Mouse (Mus musculus): ENCODE measurements around the gene Magi1. TPM values are rescaled to one million over a fixed set of nuclear protein-coding genes. Genes with fewer than 3 reads are reported as not detected.

The Magi1 gene
- polyA plus RNA-seq, 1 experiment from 2014 or later = 29.9 TPM

GRCm38 (mm10) chr6:93902239-93902638 lies 381.5 kb downstream of the Magi1 start:
- H3K4me1 ChIP-seq = no peaks in the 10 kb centered on the region
- H3K4me2 ChIP-seq = no peak overlapping the region
- no peak overlapping the region for H3K4me3 ChIP-seq (replicated peaks)
- no peaks in the 10 kb centered on the region for H3K27me3 ChIP-seq (replicated peaks)
- H3K36me3 ChIP-seq = no peaks in the 10 kb centered on the region
- no peak for ATAC-seq (ENCODE audit: low FRiP score)
- no peak overlapping the region for H3K9ac ChIP-seq (replicated peaks)
- 81% methylated on average over 2 of the region's 2 CpGs for WGBS
- H3K27ac ChIP-seq (replicated peaks) = no peak overlapping the region
- no peaks in the 10 kb centered on the region for H3K9me3 ChIP-seq (replicated peaks)

DNA sequence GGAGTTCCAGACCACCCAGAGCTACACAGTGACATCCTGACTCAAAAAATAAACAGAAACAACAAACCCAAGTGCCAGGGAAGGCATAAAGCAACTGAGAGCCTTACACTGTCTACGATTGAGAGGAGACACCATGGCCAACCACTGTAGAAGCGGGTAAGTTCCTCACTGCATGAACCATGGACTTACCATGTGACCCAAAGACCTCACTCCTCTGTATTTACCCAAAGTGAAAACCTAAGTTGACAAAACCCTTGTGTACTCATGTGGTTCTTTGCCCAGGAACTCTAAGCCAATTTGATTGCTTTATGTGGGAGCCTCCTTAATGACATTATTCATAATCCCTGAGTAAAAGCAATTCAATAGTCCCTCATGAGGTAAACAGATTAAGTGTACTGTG lies 382.3 kb downstream of the Magi1 start:
- H3K4me2 ChIP-seq = no peak overlapping the region
- H3K27me3 ChIP-seq (replicated peaks) = no peaks in the 10 kb centered on the region
- ATAC-seq (ENCODE audit: low FRiP score) = no peak
- H3K27ac ChIP-seq (replicated peaks) = no peak overlapping the region
- H3K4me3 ChIP-seq (replicated peaks) = no peak overlapping the region
- 98% methylated on average over 2 of the region's 2 CpGs for WGBS
- no peak overlapping the region for H3K9ac ChIP-seq (replicated peaks)
- H3K36me3 ChIP-seq = no peaks in the 10 kb centered on the region
- no peaks in the 10 kb centered on the region for H3K4me1 ChIP-seq
- no peaks in the 10 kb centered on the region for H3K9me3 ChIP-seq (replicated peaks)

GRCm38 (mm10) chr6:93897512-93897911 lies 386.2 kb downstream of the Magi1 start:
- Histone ChIP-seq H3K27ac (replicated peaks) (no peak overlapping the region), H3K4me3 (replicated peaks) (no peak overlapping the region), H3K9me3 (replicated peaks) (no peaks in the 10 kb centered on the region), H3K4me1 (0 out of 2 replicates have a peak, but pooled peaks cover 3% of the 10 kb centered on the region), H3K4me2 (no peak overlapping the region), H3K27me3 (replicated peaks) (no peaks in the 10 kb centered on the region), H3K36me3 (no peaks in the 10 kb centered on the region), H3K9ac (replicated peaks) (no peak overlapping the region)
- no peak for ATAC-seq (ENCODE audit: low FRiP score)
- WGBS = 75% methylated on average over 2 of the region's 2 CpGs

- Histone ChIP-seq H3K27ac (replicated peaks) (no peak overlapping the region), H3K4me2 (no peak overlapping the region), H3K9ac (replicated peaks) (no peak overlapping the region), H3K27me3 (replicated peaks) (no peaks in the 10 kb centered on the region), H3K36me3 (no peaks in the 10 kb centered on the region), H3K4me3 (replicated peaks) (no peak overlapping the region), H3K9me3 (replicated peaks) (no peaks in the 10 kb centered on the region), H3K4me1 (0 out of 2 replicates have a peak, but pooled peaks cover 3% of the 10 kb centered on the region)
- 74% methylated on average over 2 of the region's 2 CpGs for WGBS
- no peak for ATAC-seq (ENCODE audit: low FRiP score)
These were observed 388.0 kb downstream of the Magi1 start for GRCm38 (mm10) chr6:93895721-93896120.

GRCm38 (mm10) chr6:93893956-93894355 lies 389.8 kb downstream of the Magi1 start:
- 82% methylated on average over 7 of the region's 7 CpGs for WGBS
- no peak for ATAC-seq (ENCODE audit: low FRiP score)

GRCm38 (mm10) chr6:93892922-93893321 lies 390.8 kb downstream of the Magi1 start:
- no peak overlapping the region for H3K27ac ChIP-seq (replicated peaks)
- no peak overlapping the region for H3K4me3 ChIP-seq (replicated peaks)
- ATAC-seq (ENCODE audit: low FRiP score) = no peak
- H3K4me2 ChIP-seq = no peak overlapping the region
- H3K9me3 ChIP-seq (replicated peaks) = no peaks in the 10 kb centered on the region
- no peaks in the 10 kb centered on the region for H3K36me3 ChIP-seq
- H3K27me3 ChIP-seq (replicated peaks) = no peaks in the 10 kb centered on the region
- peaks cover 12% of the 10 kb centered on the region; the same call in 1 of the 2 replicates for H3K4me1 ChIP-seq
- WGBS = 31% methylated on average over 5 of the region's 5 CpGs
- no peak overlapping the region for H3K9ac ChIP-seq (replicated peaks)

More at GRCm38 (mm10) chr6:93893956-93894355, 389.8 kb downstream of the Magi1 start:
- H3K4me1 ChIP-seq = peaks cover 12% of the 10 kb centered on the region; the same call in 1 of the 2 replicates
- no peak overlapping the region for H3K4me2 ChIP-seq
- no peak overlapping the region for H3K9ac ChIP-seq (replicated peaks)
- no peaks in the 10 kb centered on the region for H3K27me3 ChIP-seq (replicated peaks)
- no peak overlapping the region for H3K4me3 ChIP-seq (replicated peaks)
- H3K9me3 ChIP-seq (replicated peaks) = no peaks in the 10 kb centered on the region
- H3K36me3 ChIP-seq = no peaks in the 10 kb centered on the region
- H3K27ac ChIP-seq (replicated peaks) = no peak overlapping the region

DNA sequence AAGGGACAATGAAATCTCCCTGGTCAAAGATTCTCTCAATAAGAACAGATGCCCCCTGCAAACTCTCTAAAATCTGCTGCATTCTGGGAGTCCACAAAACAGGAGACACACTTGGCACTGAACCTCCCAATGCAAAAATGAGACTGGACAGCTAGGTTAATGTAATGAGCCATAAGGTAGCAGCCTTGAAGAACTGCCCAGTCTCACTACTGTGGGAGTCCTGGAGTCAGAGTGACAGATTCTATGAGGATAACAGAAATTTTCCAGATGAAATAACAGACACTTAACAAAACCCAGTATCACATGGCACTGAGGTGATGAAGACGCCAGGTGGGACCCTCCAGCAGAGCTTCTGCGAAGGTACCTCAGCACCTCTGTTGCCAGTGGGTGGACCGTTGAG lies 393.7 kb downstream of the Magi1 start:
- Histone ChIP-seq H3K4me3 (replicated peaks) (no peak overlapping the region), H3K9me3 (replicated peaks) (no peaks in the 10 kb centered on the region), H3K27ac (replicated peaks) (no peak overlapping the region), H3K4me1 (peaks cover 12% of the 10 kb centered on the region; the same call in 1 of the 2 replicates), H3K4me2 (no peak overlapping the region), H3K27me3 (replicated peaks) (no peaks in the 10 kb centered on the region), H3K9ac (replicated peaks) (no peak overlapping the region), H3K36me3 (no peaks in the 10 kb centered on the region)
- no peak for ATAC-seq (ENCODE audit: low FRiP score)
- WGBS = 91% methylated on average over 3 of the region's 3 CpGs

DNA sequence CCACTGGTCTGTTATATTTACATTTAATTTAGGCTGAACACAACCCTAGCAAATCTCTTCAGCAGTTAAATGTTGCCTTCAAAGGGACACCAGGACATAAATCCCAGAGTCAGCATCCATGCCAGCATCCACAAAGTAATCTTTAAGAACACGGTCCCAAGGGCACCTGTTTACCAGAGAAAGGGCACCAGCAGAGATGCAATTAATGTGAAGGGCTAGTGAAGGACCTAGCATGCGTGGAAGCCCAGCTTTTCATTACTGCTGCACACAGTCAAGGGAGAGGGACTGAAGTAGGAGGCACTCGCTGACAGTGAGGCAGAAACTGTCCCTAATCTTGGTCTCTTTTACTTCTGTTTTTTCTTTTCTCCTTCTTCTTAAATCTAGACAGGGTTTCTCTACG lies 406.4 kb downstream of the Magi1 start:
- H3K4me1 ChIP-seq = peaks cover 21% of the 10 kb centered on the region
- H3K27ac ChIP-seq (replicated peaks) = no peak overlapping the region
- ATAC-seq (ENCODE audit: low FRiP score) = 0 out of 2 replicates have a peak, but pooled peaks have one; percentile 25
- H3K27me3 ChIP-seq (replicated peaks) = no peaks in the 10 kb centered on the region
- H3K36me3 ChIP-seq = no peaks in the 10 kb centered on the region
- H3K9ac ChIP-seq (replicated peaks) = no peak overlapping the region
- no peak overlapping the region for H3K4me2 ChIP-seq
- 30% methylated on average over 4 of the region's 4 CpGs for WGBS
- H3K9me3 ChIP-seq (replicated peaks) = no peaks in the 10 kb centered on the region
- H3K4me3 ChIP-seq (replicated peaks) = no peak overlapping the region

GRCm38 (mm10) chr6:93874936-93875335 lies 408.8 kb downstream of the Magi1 start:
- Histone ChIP-seq H3K27ac (replicated peaks) (no peak overlapping the region), H3K9me3 (replicated peaks) (no peaks in the 10 kb centered on the region), H3K4me3 (replicated peaks) (no peak overlapping the region), H3K4me1 (peaks cover 21% of the 10 kb centered on the region), H3K27me3 (replicated peaks) (no peaks in the 10 kb centered on the region), H3K4me2 (no peak overlapping the region), H3K9ac (replicated peaks) (no peak overlapping the region), H3K36me3 (no peaks in the 10 kb centered on the region)
- no peak; the same call in 1 of the 2 replicates for ATAC-seq (ENCODE audit: low FRiP score)
- WGBS = 40% methylated on average over 2 of the region's 2 CpGs

DNA sequence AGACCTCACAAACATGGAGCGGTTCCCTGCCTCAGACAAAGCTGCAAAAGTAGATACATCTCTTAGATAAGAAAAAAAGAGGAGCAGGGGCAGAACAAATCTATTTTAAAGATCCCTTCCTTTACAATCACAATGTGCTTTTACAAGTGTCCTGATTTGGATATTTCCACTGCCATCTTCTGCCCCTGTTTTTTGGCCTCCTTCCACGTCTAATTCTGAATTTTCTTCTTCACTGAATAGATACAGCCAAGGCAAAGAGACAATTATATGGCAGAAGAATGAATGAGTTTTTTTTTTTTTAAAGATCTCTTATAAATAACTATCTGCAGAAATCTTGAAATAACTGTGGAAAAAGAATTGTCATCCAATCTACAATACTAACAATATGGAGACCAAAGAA lies 409.3 kb downstream of the Magi1 start:
- no peaks in the 10 kb centered on the region for H3K27me3 ChIP-seq (replicated peaks)
- no peak for ATAC-seq (ENCODE audit: low FRiP score)
- H3K9me3 ChIP-seq (replicated peaks) = no peaks in the 10 kb centered on the region
- H3K9ac ChIP-seq (replicated peaks) = no peak overlapping the region
- peaks cover 21% of the 10 kb centered on the region for H3K4me1 ChIP-seq
- H3K36me3 ChIP-seq = no peaks in the 10 kb centered on the region
- H3K4me2 ChIP-seq = no peak overlapping the region
- no peak overlapping the region for H3K4me3 ChIP-seq (replicated peaks)
- H3K27ac ChIP-seq (replicated peaks) = peak overlapping the region; percentile 18; the same call in 1 of the 2 replicates
- 66% methylated on average over 2 of the region's 2 CpGs for WGBS

DNA sequence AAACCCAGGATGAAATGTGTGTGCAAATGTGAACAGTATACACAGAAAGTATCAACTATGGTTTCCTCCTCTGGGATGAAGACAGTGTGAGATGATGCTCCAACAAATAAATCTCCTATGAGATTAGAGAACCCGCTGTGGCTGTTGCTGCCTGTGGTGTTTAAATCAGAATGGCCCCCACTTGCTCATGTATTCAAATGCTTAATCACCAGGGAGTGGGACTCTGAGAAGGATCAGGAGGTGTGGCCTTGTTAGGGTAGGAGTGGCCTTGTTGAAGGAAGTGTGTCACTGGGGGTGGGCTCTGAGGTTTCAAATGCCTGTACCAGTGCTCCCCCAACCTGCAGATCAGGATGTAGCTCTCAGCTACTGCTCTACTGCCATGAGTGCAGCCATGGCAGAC lies 410.2 kb downstream of the Magi1 start:
- no peaks in the 10 kb centered on the region for H3K36me3 ChIP-seq
- no peaks in the 10 kb centered on the region for H3K27me3 ChIP-seq (replicated peaks)
- peaks cover 21% of the 10 kb centered on the region for H3K4me1 ChIP-seq
- no peak overlapping the region for H3K9ac ChIP-seq (replicated peaks)
- 45% methylated on average over 1 of the region's 1 CpGs for WGBS
- no peak overlapping the region for H3K4me3 ChIP-seq (replicated peaks)
- H3K27ac ChIP-seq (replicated peaks) = no peak overlapping the region
- H3K9me3 ChIP-seq (replicated peaks) = no peaks in the 10 kb centered on the region
- no peak overlapping the region for H3K4me2 ChIP-seq
- no peak for ATAC-seq (ENCODE audit: low FRiP score)

- no peaks in the 10 kb centered on the region for H3K9me3 ChIP-seq (replicated peaks)
- no peaks in the 10 kb centered on the region for H3K27me3 ChIP-seq (replicated peaks)
- no peak overlapping the region for H3K27ac ChIP-seq (replicated peaks)
- no peak for ATAC-seq (ENCODE audit: low FRiP score)
- H3K4me1 ChIP-seq = peaks cover 15% of the 10 kb centered on the region
- H3K9ac ChIP-seq (replicated peaks) = no peak overlapping the region
- no peaks in the 10 kb centered on the region for H3K36me3 ChIP-seq
- no peak overlapping the region for H3K4me3 ChIP-seq (replicated peaks)
- no peak overlapping the region for H3K4me2 ChIP-seq
- 72% methylated on average over 4 of the region's 4 CpGs for WGBS
These were observed 412.2 kb downstream of the Magi1 start for GRCm38 (mm10) chr6:93871516-93871915.

GRCm38 (mm10) chr6:93870023-93870422 lies 413.7 kb downstream of the Magi1 start:
- H3K27me3 ChIP-seq (replicated peaks) = no peaks in the 10 kb centered on the region
- no peaks in the 10 kb centered on the region for H3K9me3 ChIP-seq (replicated peaks)
- no peaks in the 10 kb centered on the region for H3K36me3 ChIP-seq
- 80% methylated on average over 5 of the region's 5 CpGs for WGBS
- peaks cover 7% of the 10 kb centered on the region for H3K4me1 ChIP-seq
- no peak overlapping the region for H3K4me3 ChIP-seq (replicated peaks)
- no peak overlapping the region for H3K9ac ChIP-seq (replicated peaks)
- ATAC-seq (ENCODE audit: low FRiP score) = no peak
- H3K27ac ChIP-seq (replicated peaks) = no peak overlapping the region
- H3K4me2 ChIP-seq = no peak overlapping the region
